ENCODE assay signal across 8 mouse cellular contexts in genomic region chr13:33078056-33078705, GRCm38 (mm10). TPM values are rescaled to one million over a fixed set of nuclear protein-coding genes. Genes with fewer than 3 reads are reported as not detected.
DNase-seq lines count a peak whose midpoint lies in the region; ATAC-seq lines count a peak whose summit lies in the region.

TSS of gene Serpinb1b (plus strand) at chr13:33078575.

- H3K4me1 ChIP-seq in forebrain, embryonic 11.5 days (replicated peaks; ENCODE audit: control insufficient read depth, insufficient read depth, low read length): no peaks in the 10 kb centered on the region
- H3K4me1 ChIP-seq in forebrain, embryonic 10.5 days: peaks cover 11% of the 10 kb centered on the region
- no peaks in the 10 kb centered on the region for H3K4me1 ChIP-seq in liver, embryonic 12.5 days
- no peaks in the 10 kb centered on the region for H3K4me1 ChIP-seq in liver, embryonic 11.5 days (replicated peaks; ENCODE audit: control insufficient read depth, insufficient read depth, low read length)
- no peaks in the 10 kb centered on the region for H3K4me1 ChIP-seq in forebrain, embryonic 12.5 days
- H3K4me1 ChIP-seq in neural tube, embryonic 15.5 days: no peaks in the 10 kb centered on the region

- DNase-seq in forebrain, embryonic 11.5 days (ENCODE audit: low spot score): no peak
- no peak for DNase-seq in forebrain, embryonic 10.5 days (ENCODE audit: extremely low spot score, low spot score)
- no peak for DNase-seq in liver, embryonic 11.5 days (ENCODE audit: low spot score)
- no peak for DNase-seq in ovary, postnatal 14 days (ENCODE audit: low spot score)
- no peak for DNase-seq in gastrocnemius, postnatal 10 days

- 45% methylated on average over 3 of the region's 3 CpGs for WGBS in forebrain, embryonic 11.5 days
- WGBS in forebrain, embryonic 10.5 days: 65% methylated on average over 3 of the region's 3 CpGs
- WGBS in liver, embryonic 12.5 days (ENCODE audit: insufficient replicate concordance): 47% methylated on average over 3 of the region's 3 CpGs
- 67% methylated on average over 3 of the region's 3 CpGs for WGBS in liver, embryonic 11.5 days
- 41% methylated on average over 3 of the region's 3 CpGs for WGBS in forebrain, embryonic 12.5 days
- WGBS in neural tube, embryonic 15.5 days: 64% methylated on average over 3 of the region's 3 CpGs

- 0 out of 2 replicates have a peak, but pooled peaks have one; percentile 63 for ATAC-seq in forebrain, embryonic 11.5 days (replicated peaks; ENCODE audit: low FRiP score)
- ATAC-seq in liver, embryonic 12.5 days: no peak
- ATAC-seq in liver, embryonic 11.5 days (replicated peaks; ENCODE audit: low FRiP score): no peak
- ATAC-seq in forebrain, embryonic 12.5 days (ENCODE audit: low FRiP score): 0 out of 2 replicates have a peak, but pooled peaks have one; percentile 44
- ATAC-seq in neural tube, embryonic 15.5 days (ENCODE audit: low FRiP score): no peak

- no peak within 1 kb of the TSS for H3K4me2 ChIP-seq in forebrain, embryonic 11.5 days (ENCODE audit: low read depth, low read length, severe bottlenecking)
- 0 out of 2 replicates have a peak within 1 kb of the TSS, but pooled peaks have one; percentile 21 for H3K4me2 ChIP-seq in liver, embryonic 12.5 days
- H3K4me2 ChIP-seq in liver, embryonic 11.5 days: no peak within 1 kb of the TSS
- no peak within 1 kb of the TSS for H3K4me2 ChIP-seq in forebrain, embryonic 12.5 days
- H3K4me2 ChIP-seq in neural tube, embryonic 15.5 days: peak within 1 kb of the TSS; percentile 34

- H3K9ac ChIP-seq in forebrain, embryonic 11.5 days (ENCODE audit: low read length): no peak within 1 kb of the TSS
- no peak within 1 kb of the TSS for H3K9ac ChIP-seq in liver, embryonic 12.5 days
- no peak within 1 kb of the TSS for H3K9ac ChIP-seq in liver, embryonic 11.5 days (ENCODE audit: low read depth, low read length)
- H3K9ac ChIP-seq in forebrain, embryonic 12.5 days: no peak within 1 kb of the TSS
- H3K9ac ChIP-seq in neural tube, embryonic 15.5 days (replicated peaks): no peak within 1 kb of the TSS

- H3K4me3 ChIP-seq in forebrain, embryonic 11.5 days (ENCODE audit: low read depth, low read length): no peak within 1 kb of the TSS
- no peak within 1 kb of the TSS for H3K4me3 ChIP-seq in forebrain, embryonic 10.5 days
- H3K4me3 ChIP-seq in liver, embryonic 12.5 days: no peak within 1 kb of the TSS
- H3K4me3 ChIP-seq in liver, embryonic 11.5 days (ENCODE audit: low read depth, low read length): no peak within 1 kb of the TSS
- H3K4me3 ChIP-seq in forebrain, embryonic 12.5 days (replicated peaks): no peak within 1 kb of the TSS
- no peak within 1 kb of the TSS for H3K4me3 ChIP-seq in neural tube, embryonic 15.5 days (replicated peaks)

- H3K9me3 ChIP-seq in forebrain, embryonic 11.5 days (ENCODE audit: control insufficient read depth, low read length): no peaks in the 10 kb centered on the region
- H3K9me3 ChIP-seq in forebrain, embryonic 10.5 days: no peaks in the 10 kb centered on the region
- no peaks in the 10 kb centered on the region for H3K9me3 ChIP-seq in liver, embryonic 12.5 days (replicated peaks)
- H3K9me3 ChIP-seq in liver, embryonic 11.5 days (ENCODE audit: control insufficient read depth, low read length): no peaks in the 10 kb centered on the region
- no peaks in the 10 kb centered on the region for H3K9me3 ChIP-seq in forebrain, embryonic 12.5 days
- H3K9me3 ChIP-seq in neural tube, embryonic 15.5 days (replicated peaks): no peaks in the 10 kb centered on the region

- no peaks in the 10 kb centered on the region for H3K27me3 ChIP-seq in forebrain, embryonic 11.5 days (ENCODE audit: control insufficient read depth, insufficient read depth, low read length)
- no peaks in the 10 kb centered on the region for H3K27me3 ChIP-seq in forebrain, embryonic 10.5 days (ENCODE audit: poor library complexity, severe bottlenecking)
- no peaks in the 10 kb centered on the region for H3K27me3 ChIP-seq in liver, embryonic 12.5 days (replicated peaks)
- H3K27me3 ChIP-seq in liver, embryonic 11.5 days (replicated peaks; ENCODE audit: control insufficient read depth, insufficient read depth, low read length): no peaks in the 10 kb centered on the region
- no peaks in the 10 kb centered on the region for H3K27me3 ChIP-seq in forebrain, embryonic 12.5 days
- H3K27me3 ChIP-seq in neural tube, embryonic 15.5 days (replicated peaks): no peaks in the 10 kb centered on the region

- no peak within 1 kb of the TSS for H3K27ac ChIP-seq in forebrain, embryonic 11.5 days (ENCODE audit: low read depth, low read length)
- H3K27ac ChIP-seq in forebrain, embryonic 10.5 days: no peak within 1 kb of the TSS
- no peak within 1 kb of the TSS for H3K27ac ChIP-seq in liver, embryonic 12.5 days
- no peak within 1 kb of the TSS for H3K27ac ChIP-seq in liver, embryonic 11.5 days (ENCODE audit: low read depth, low read length)
- no peak within 1 kb of the TSS for H3K27ac ChIP-seq in forebrain, embryonic 12.5 days
- no peak within 1 kb of the TSS for H3K27ac ChIP-seq in neural tube, embryonic 15.5 days (replicated peaks)

- H3K36me3 ChIP-seq in forebrain, embryonic 11.5 days (ENCODE audit: control insufficient read depth, insufficient read depth, low read length): no peaks in the 10 kb centered on the region
- H3K36me3 ChIP-seq in forebrain, embryonic 10.5 days (replicated peaks): no peaks in the 10 kb centered on the region
- no peaks in the 10 kb centered on the region for H3K36me3 ChIP-seq in liver, embryonic 12.5 days
- no peaks in the 10 kb centered on the region for H3K36me3 ChIP-seq in liver, embryonic 11.5 days (ENCODE audit: control insufficient read depth, insufficient read depth, low read length)
- no peaks in the 10 kb centered on the region for H3K36me3 ChIP-seq in forebrain, embryonic 12.5 days (replicated peaks)
- no peaks in the 10 kb centered on the region for H3K36me3 ChIP-seq in neural tube, embryonic 15.5 days

RNA-seq across cellular contexts. Expression of gene Serpinb1b, which starts in this region (rescaled TPM):
- 0.11 TPM in 1 of 2 replicates, not detected in the other for polyA plus RNA-seq in forebrain, embryonic 11.5 days (2014; fragmentation: Nextera tagmentation; extraction: Ambion mirVana)
- not detected in 2 replicates for polyA plus RNA-seq in forebrain, embryonic 10.5 days (2016; fragmentation: Nextera tagmentation; extraction: Ambion mirVana)
- polyA plus RNA-seq in liver, embryonic 12.5 days (2016; fragmentation: Nextera tagmentation; extraction: Ambion mirVana): not detected in 2 replicates
- not detected in 2 replicates for polyA plus RNA-seq in liver, embryonic 11.5 days (2014; fragmentation: Nextera tagmentation; extraction: Ambion mirVana)
- 0.98 and 0.99 TPM in 2 replicates for polyA plus RNA-seq in forebrain, embryonic 12.5 days (2016; fragmentation: Nextera tagmentation; extraction: Ambion mirVana)
- 37.2 and 42.1 TPM in 2 replicates for polyA plus RNA-seq in neural tube, embryonic 15.5 days (2015; fragmentation: Nextera tagmentation; extraction: Ambion mirVana)
- under 1 TPM; 0.14 to 0.25 TPM for total RNA-seq in gastrocnemius, postnatal 10 days (2021)

Comparison
In these comparisons a context has a peak if more than half of its experiments do, and no peak if none do; other contexts are left out.
1. RNA of gene Serpinb1b (polyA plus RNA-seq): 37.2 to 42.1 TPM in neural tube, embryonic 15.5 days; 0.98 to 0.99 TPM in forebrain, embryonic 12.5 days, 0.11 TPM in forebrain, embryonic 11.5 days, not detected in forebrain, embryonic 10.5 days, not detected in liver, embryonic 12.5 days and not detected in liver, embryonic 11.5 days; every median in the first group is over 10 times any median in the second.
2. H3K4me2 ChIP-seq: peak in liver, embryonic 12.5 days (single experiment) and neural tube, embryonic 15.5 days (single experiment); none in forebrain, embryonic 11.5 days (single experiment), liver, embryonic 11.5 days (single experiment) and forebrain, embryonic 12.5 days (single experiment).
3. Peak in ATAC-seq in forebrain, embryonic 11.5 days; RNA of the gene not detected or under 1 TPM.
4. Peak in ATAC-seq in forebrain, embryonic 12.5 days; RNA of the gene not detected or under 1 TPM.